In genomic region chr1:167306451-167307240, GRCm38 (mm10) we compare ENCODE assay signal across 8 mouse cellular contexts. TPM values are rescaled to one million over a fixed set of nuclear protein-coding genes. Genes with fewer than 3 reads are reported as not detected.
DNase-seq lines count a peak whose midpoint lies in the region; ATAC-seq lines count a peak whose summit lies in the region.

No protein-coding gene starts in this region.

- H3K27me3 ChIP-seq in heart, embryonic 12.5 days (replicated peaks): 0 out of 2 replicates have a peak, but pooled peaks cover 5% of the 10 kb centered on the region

- H3K4me3 ChIP-seq in heart, embryonic 12.5 days: no peak overlapping the region

- ATAC-seq in heart, embryonic 12.5 days (ENCODE audit: insufficient number of reproducible peaks, low FRiP score): no peak
- peak; percentile 70 for ATAC-seq in erythroblast, adult 5-6 weeks (replicated peaks; ENCODE audit: low FRiP score, poor library complexity, severe bottlenecking)

- no peak overlapping the region for H3K27ac ChIP-seq in heart, embryonic 12.5 days (ENCODE audit: poor library complexity, severe bottlenecking)

- peaks cover 4% of the 10 kb centered on the region for H3K36me3 ChIP-seq in heart, embryonic 12.5 days

- intact Hi-C loops in left cerebral cortex, postnatal 14 days (cut with DNase I): no loop called here

- no peak overlapping the region for H3K9ac ChIP-seq in heart, embryonic 12.5 days

- peaks cover 9% of the 10 kb centered on the region; the same call in 1 of the 2 replicates for H3K4me1 ChIP-seq in heart, embryonic 12.5 days (replicated peaks)

- no peak overlapping the region for H3K4me2 ChIP-seq in heart, embryonic 12.5 days

- DNase-seq in heart, adult 11 months: peak; percentile 94
- DNase-seq in CD4-positive helper T cell, adult 2 months (ENCODE audit: low read depth, low spot score): peak; percentile 80
- peak; percentile 75 for DNase-seq in adrenal gland, postnatal 25 days
- peak; percentile 40 to 61 for DNase-seq in left cerebral cortex, postnatal 14 days (ENCODE audit: low spot score in 2 of 2)
- DNase-seq in naive thymus-derived CD4-positive, alpha-beta T cell, adult 2 months (ENCODE audit: low read depth): peak; percentile 86
- peak; percentile 67 to 73 for DNase-seq in thymus, postnatal 10 days (ENCODE audit: low spot score in 2 of 2)

- 67% methylated on average over 5 of the region's 5 CpGs for WGBS in heart, embryonic 12.5 days

- H3K9me3 ChIP-seq in heart, embryonic 12.5 days (replicated peaks): no peaks in the 10 kb centered on the region

RNA-seq across cellular contexts. Expression of gene Tmco1, which starts 1.5 kb away (rescaled TPM):
- 79.7 and 83.1 TPM in 2 replicates for polyA plus RNA-seq in heart, embryonic 12.5 days (2016; fragmentation: Nextera tagmentation; extraction: Ambion mirVana)
- total RNA-seq in adrenal gland, postnatal 25 days (2021): 151 and 164 TPM in 2 replicates
- 44.7 and 70.1 TPM in 2 replicates for total RNA-seq in erythroblast, adult 5-6 weeks (2015; ENCODE audit: low replicate concordance)
- total RNA-seq in erythroblast, adult 5-6 weeks (2017; ENCODE audit: low replicate concordance): 49.7 and 61.5 TPM in 2 replicates
- 10 to 100 TPM; 44.0 to 46.4 TPM for total RNA-seq in left cerebral cortex, postnatal 14 days (2021)

RNA-seq across cellular contexts. Expression of gene Uck2, which starts 21.5 kb away (rescaled TPM):
- 68.9 and 75.3 TPM in 2 replicates for polyA plus RNA-seq in heart, embryonic 12.5 days (2016; fragmentation: Nextera tagmentation; extraction: Ambion mirVana)
- total RNA-seq in adrenal gland, postnatal 25 days (2021): 47.5 and 53.1 TPM in 2 replicates
- total RNA-seq in erythroblast, adult 5-6 weeks (2015; ENCODE audit: low replicate concordance): 74.2 and 79.4 TPM in 2 replicates
- 9.5 and 26.7 TPM in 2 replicates for total RNA-seq in erythroblast, adult 5-6 weeks (2017; ENCODE audit: low replicate concordance)
- total RNA-seq in left cerebral cortex, postnatal 14 days (2021): 10 to 100 TPM; 74.1 to 81.2 TPM

RNA-seq across cellular contexts. Expression of gene Aldh9a1, which starts 43.1 kb away (rescaled TPM):
- polyA plus RNA-seq in heart, embryonic 12.5 days (2016; fragmentation: Nextera tagmentation; extraction: Ambion mirVana): 27.1 and 27.6 TPM in 2 replicates
- 64.4 and 67.5 TPM in 2 replicates for total RNA-seq in adrenal gland, postnatal 25 days (2021)
- total RNA-seq in erythroblast, adult 5-6 weeks (2015; ENCODE audit: low replicate concordance): 4.6 and 9.2 TPM in 2 replicates
- 11.1 and 11.6 TPM in 2 replicates for total RNA-seq in erythroblast, adult 5-6 weeks (2017; ENCODE audit: low replicate concordance)
- 10 to 100 TPM; 15.3 to 17.7 TPM for total RNA-seq in left cerebral cortex, postnatal 14 days (2021)
